Mouse (Mus musculus) heart, adult 2 months (tissue): ENCODE measurements around the gene Tomm22.

Experiments used
- CTCF ChIP-seq: fragments of 200-600 bp; IDR thresholded peaks from 2 replicates; pipeline ENCODE4 v1.8.1; 2022; ENCODE audit warnings: antibody characterized with exemption, mild to moderate bottlenecking, moderate library complexity
- EP300 ChIP-seq: fragments of 200-500 bp; IDR thresholded peaks from 2 replicates; pipeline ENCODE4 v1.6.1; 2011; ENCODE audit warnings: low read depth, low read length, control low read depth; ENCODE audit not compliant: insufficient read depth
- POLR2A ChIP-seq: fragments of 200-500 bp; IDR thresholded peaks from 2 replicates; pipeline ENCODE4 v1.6.1; 2011; ENCODE audit warnings: mild to moderate bottlenecking, low read depth, low read length, control low read depth; ENCODE audit not compliant: insufficient read depth

GRCm38 (mm10) chr15:79648130-79648529 lies 22.5 kb upstream of the Tomm22 start:
- TF ChIP-seq POLR2A (no peak), CTCF (no peak), EP300 (no peak)
